Mouse (Mus musculus) layer of hippocampus, postnatal 25 days (tissue): ENCODE data around the gene Fam213b. TPM values are rescaled to one million over a fixed set of nuclear protein-coding genes. Genes with fewer than 3 reads are reported as not detected.

Experiments used
- DNase-seq, 2 experiments: peaks; one replicate each; pipeline ENCODE4 v3.0.0; 2022; ENCODE audit warnings: mixed read lengths in 2 of 2, low spot score in 1 of 2; ENCODE audit errors: extremely low spot score in 1 of 2
- total RNA-seq, 2 experiments: library from RNA; stranded (reverse); gene quantifications; 2 replicates each; pipeline ENCODE4 v1.2.3; 2021

The Fam213b gene
- total RNA-seq, result 10 to 100 TPM; 40.9 to 51.7 TPM

DNA sequence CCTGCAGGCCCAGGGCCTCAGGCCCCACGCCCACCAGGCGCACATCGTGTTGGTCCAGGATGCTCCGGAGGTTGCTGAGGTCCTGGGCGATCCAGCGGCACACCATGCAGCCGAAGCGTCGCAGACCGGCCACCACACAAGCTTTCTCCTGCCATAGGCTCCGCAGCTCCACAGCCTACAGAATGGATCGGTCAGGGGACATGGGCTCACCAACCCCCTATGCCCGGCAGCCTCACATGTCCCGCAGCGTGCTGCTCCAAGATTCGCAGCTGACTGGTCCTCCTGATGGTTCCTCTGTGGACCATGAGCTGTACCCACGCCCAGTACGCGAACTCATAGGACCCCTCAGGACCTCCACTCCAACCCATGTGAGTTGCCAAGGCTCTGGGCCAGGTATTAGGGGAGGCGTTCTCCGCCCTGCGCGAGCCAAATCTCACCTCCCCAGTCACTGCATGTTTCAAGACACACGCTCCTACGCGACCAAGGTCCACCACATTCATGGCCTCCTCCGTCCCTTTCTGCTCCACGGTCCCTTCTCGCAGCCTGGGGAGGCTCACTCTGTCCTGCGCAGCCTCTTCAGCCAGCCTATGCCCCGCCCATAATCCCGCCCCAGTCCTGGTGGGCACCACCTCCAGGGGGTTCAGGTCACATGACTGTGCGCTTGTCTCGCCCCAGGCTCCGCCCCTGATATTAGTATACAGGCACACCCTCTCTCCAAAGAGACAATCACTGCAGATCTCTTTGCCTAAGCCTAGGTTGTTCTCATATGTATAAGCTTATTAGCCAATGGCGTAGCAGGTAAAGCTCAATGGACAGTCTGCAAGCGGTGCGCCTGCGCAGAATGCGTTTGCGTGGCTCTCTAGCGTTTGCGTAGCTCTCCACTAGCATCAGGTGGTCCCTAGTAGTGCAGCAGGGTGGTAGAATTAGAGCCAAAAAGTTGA is at the start of gene Fam213b:
TSS of gene Fam213b (minus strand) at position 630 of the 941 bp plus-strand sequence.
- peak; percentile 40 to 49 for DNase-seq

DNA sequence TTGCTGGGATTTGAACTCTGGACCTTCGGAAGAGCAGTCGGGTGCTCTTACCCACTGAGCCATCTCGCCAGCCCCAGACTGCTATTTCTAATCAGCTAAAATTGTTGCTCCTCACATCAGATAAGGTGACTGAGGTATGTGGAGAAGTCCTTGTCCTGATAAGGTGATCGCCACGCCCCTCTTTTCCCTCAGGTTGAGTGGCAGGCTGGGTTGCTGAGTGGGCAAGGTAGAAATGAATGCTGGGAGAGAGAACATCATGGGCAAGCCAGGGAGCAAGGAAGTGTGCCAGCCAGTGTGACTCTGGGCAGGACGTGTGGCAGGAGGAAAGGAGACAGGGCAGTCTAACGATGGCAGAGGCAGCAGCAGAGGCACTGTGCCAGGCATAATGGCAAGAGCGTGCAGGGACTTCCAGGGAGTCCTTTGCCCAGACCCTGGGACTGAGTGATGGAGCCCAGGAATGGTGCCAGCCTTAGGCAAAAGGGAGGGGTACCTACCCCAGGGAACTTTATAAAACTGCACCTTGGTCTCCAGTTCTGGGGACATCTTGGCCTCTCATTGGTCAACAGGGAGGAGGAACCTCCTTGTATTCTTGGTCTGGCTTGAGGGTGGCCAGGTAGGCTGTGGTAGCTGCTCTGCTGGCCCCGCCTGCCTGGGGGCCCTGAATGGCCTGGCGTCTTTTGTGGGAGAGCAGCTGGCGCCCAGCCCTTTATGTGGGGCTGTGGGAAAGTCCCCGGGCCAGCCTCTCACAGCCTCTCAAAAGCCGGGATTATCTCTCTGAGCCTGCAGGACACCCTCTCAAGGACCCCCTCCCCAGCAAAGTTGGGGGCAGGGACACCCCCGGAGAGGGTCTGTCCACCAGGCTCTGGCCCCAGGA is 49.4 kb upstream of the Fam213b start:
- peak in 1 of 2 experiments; percentile 44 for DNase-seq

DNA sequence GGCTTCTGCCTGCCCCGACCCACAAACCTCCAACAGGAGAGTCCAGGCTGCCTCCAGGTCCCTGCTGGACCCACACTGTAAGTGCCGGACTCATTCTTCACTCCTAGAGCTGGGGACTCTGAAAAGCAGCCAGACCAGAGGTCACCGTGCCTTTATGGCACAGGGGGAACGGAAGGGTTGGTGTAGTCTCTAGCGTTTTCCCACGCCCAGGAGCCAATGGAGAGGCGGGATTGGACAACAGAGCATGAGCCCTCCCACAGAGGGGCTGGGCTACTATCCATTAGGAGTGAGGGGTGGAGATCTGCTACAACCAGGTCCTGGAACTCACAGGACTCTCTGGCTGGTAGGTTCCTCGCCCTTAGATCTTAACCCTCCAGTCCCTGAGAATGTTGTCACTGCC is 47.4 kb upstream of the Fam213b start:
- no peak for DNase-seq

DNA sequence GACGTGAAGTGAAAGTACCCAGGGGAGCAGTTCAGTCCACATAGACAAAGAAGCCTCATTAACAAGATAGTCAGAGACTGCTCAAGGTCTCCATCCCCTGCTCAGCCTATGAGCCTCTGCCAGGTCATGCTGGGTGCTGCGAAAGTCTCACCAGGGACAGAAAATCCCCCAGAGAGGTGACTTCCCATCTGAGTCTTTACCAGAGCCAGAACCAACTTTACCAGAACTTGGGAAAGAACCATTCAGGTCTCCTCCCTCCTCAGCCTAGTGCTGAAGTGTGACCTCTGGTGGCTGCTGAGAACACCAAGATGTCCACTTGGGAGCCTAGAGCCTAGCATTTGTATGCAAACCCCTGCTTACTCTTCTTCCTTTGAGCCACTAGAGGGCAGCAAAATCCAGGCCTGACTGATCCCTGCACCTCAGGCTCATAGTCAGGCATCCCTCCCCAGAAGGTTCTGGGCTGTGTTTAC is 45.2 kb upstream of the Fam213b start:
- peak in 1 of 2 experiments; percentile 57 for DNase-seq

DNA sequence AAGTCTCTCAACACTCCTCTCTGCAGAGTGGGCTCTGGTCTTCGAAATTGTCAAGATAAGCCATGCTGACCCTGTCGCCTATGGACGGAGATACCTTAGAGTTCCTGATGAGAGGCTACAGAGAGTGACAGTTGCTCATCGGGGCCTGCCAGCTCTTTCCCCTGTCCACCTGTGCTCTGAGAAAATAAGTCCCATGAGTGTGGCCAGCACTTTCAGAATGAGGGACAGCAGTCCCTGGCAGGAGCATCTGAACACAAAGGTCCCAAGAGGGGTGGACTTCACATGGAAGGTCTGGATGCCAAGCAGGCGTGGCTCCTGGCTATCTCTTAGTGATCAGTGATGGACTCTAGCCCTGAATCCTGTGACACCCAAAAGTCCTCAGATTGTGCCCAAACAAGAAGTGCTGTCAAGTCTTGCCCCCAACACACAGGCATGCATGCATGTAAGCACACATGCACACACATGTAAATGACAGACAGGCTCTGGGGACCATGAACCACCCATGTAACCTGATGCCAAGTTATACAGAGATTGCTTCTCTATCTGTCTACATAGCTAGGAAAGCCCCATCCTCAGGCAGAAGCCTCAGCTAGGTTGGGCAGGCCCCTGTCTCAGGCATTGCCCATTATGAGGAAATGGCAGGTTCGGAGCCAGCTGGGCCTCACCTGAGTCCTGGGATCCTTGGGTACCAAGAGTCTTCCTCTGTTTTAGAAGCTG is 44.5 kb upstream of the Fam213b start:
- DNase-seq, result no peak

DNA sequence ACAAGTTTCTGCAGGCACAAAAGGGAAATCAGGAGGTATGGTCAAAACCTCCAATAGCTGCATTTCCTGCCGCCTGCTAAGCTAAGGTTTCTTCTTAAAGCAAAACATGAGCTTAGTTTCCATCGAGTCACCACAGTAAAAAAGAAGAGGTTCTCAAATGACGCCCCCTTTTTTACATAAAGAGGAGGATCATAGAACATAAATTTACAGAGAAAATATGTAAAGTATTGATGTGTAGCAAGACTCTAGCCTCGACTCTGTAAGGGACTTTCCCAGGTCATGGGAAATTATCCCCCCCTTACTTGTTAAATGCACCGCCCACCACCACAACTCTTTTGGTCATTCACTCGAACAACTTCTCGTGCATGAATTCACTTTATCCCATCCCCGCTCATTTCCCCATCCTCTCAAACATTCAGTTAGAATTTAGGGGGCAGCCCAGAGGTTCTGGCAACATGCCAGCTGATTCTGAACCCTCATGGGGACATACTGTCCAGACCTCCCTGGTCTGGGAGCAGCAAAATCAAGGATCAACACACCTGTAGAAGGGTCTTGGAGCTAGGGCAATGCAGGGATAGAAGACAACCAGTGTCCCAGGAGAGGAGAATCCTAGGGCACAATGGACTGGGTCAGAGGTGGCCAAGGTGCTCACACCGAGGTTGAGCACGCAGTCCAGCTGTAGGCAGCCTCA is 43.8 kb upstream of the Fam213b start:
- DNase-seq, result no peak

DNA sequence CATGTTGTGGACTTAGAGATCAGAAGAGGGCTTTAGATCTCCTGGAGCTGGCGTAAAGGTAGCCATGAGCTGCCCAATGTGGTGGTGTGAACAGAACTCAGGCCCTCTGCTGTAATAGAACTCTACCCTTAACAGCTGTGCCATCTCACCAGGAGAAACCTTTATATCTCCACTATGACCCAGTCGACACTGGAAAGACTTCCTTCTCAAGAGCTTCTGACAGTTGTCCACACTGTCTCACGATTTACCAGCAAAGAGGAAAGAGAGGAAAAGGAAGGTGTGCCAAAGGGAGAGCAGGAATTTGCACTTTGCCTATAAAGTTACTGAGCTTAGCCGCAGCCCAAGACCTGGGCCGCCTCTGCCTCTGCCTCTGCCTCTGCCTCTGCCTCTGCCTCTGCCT is 42.9 kb upstream of the Fam213b start:
- DNase-seq, result no peak

DNA sequence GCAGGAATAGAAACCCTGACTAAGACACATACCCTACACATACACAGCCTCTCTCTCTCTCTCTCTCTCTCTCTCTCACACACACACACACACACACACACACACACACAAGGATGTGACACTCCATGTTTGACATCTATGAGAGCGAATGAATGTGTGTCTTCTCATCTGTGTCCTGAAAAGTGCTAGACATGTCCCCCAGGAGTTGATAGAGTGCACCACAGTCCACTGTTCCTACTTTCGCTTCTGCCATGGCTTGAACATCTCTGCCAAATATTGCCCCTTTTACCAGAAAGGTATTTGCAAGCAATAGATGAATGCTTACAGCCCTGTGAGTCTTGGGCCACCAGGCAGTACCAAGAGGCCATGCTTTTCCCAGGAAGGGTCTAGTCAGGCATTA is 41.2 kb upstream of the Fam213b start:
- DNase-seq, result no peak

DNA sequence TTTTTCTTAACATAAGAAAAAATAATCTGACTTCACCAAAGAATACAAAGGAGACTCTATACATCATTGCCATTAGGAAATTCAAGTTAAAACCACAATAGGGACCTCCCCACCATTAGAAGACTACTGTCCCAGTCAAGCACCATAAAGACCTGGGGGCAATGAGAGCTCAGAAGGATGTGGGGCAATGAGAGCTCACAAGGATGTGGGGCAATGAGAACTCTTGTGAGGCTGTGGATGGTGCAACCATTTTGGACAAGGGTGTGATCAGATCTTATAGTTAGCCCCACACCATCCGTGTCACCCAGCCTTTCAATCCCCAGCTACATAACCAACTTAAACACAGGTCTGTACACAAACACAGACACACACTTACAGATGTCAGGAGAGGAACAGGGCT is 38.8 kb upstream of the Fam213b start:
- DNase-seq, result no peak

DNA sequence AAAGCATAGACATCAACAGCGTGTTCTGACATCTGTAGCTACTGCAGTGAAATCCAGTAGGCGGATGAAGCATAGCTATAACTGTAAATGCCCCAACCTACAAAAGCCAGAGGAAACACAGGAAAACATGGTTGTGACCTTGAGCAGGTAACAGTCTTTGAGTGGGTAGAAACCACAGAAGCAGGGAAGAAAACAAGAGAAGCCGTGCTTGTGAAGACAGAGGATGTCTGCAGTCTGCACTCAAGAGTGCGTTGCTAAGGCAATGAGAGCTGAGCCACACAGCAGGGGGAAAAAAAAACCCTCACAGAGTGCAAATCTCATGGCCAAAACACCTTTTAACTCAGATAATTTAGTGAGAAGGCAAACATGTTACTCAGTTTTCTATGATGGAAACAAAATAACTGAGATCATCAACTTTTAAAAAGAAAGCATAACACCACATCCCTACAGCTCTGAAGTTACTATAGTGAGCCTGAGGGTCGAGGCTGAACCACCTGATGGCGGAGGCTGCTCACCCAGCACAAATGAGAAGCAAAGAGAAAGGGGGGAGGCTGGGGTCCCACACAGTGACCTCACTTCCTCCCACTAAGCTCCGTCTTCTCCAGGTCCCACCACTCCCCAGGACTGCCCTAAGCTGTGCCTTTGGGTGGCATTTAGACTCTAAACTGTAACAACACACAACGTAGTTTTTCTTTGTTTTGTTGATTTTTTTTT is 37.8 kb upstream of the Fam213b start:
- DNase-seq, result no peak

DNA sequence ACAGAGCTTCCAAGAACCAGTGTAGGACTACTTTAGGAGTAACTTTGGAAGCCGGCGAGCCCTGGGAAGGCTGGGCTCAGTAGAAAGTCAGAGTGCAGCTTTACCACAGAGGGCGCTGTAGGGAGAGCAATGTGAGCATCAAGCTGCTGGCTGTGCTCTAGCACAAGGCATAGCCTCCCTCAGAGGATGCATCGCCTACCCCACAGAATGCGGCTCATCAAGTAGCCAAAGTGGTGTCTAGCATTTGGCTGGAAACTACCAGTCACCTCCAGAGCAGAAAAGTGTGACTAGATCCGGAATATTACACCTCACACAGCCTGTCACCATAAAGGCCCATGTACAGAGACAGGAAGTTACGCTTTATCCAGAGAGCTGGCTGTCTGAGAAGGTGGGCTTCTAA is 36.9 kb upstream of the Fam213b start:
- DNase-seq, result no peak

DNA sequence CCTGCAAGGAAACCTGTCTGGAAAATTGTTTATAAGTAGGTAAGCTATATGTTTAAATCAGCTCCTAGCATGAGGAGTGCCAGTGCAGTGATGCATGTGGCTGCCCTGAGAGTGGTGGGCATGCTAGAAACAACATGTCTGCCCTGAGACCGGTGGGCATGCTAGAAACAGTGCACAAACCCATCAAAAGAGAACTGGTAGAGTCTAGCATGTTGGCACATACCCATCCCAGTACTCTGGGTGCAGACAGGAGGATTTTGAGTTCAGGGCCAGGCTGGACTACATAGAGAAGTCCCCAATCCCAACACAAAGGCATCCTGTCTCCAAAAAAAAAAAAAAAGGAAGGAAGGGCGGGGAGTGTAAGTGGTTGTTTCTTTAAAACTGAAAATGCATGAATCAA is 35.9 kb upstream of the Fam213b start:
- no peak for DNase-seq

DNA sequence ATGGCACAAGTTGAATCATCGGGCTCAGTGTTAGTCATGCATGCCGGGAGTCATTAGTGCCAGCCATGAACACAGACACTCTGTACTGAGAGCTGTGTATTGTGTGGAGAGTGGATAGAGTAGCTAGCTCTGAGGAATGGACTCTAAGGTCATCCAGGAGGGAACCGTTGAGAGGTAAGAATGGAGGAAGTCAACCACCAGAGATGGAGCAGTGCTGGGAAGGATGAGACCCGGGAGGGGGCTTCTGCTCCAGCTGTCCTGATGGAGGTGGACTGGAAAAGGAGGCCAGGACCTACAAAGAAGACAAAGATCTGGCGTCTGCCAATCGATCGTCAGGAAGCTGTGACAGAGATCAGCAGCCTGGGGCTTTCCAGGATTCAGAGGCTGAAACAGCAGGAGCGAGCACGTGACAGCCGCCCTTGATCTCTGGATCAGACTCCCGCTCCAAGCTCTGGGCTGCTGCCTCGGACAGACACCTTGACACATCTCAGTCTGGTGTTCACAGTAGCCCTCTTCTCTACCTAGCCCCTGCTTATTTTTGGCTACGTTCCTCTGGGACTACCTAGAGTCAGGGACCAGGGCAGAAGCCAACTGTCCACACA is 34.5 kb upstream of the Fam213b start:
- DNase-seq, result no peak

DNA sequence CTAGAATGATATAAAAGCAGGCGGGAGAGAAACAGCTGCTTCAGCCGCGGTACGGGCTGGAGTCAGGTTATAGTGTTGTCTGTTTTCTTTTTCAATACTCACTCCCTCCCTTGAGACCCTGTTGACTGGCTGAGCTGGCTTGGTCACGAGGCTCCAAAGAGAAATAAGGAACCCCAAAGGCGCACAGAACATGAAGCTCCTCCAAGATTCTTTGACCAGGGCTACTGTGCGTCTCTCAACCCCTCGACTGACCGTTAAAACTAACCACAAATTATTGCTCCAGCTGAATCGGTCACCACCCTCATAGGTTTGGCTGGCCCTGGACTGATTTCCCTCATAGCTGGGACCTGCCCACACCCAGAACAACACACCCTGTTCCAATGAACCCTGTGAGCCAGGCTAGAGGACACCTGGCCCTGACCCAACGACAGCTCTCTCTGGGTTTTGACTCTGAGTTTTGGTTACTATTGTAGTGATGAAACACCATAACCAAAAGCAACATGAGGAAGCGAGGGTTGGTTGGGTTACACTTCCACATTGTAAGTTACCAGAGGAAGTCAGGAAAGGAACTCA is 30.2 kb upstream of the Fam213b start:
- no peak for DNase-seq

DNA sequence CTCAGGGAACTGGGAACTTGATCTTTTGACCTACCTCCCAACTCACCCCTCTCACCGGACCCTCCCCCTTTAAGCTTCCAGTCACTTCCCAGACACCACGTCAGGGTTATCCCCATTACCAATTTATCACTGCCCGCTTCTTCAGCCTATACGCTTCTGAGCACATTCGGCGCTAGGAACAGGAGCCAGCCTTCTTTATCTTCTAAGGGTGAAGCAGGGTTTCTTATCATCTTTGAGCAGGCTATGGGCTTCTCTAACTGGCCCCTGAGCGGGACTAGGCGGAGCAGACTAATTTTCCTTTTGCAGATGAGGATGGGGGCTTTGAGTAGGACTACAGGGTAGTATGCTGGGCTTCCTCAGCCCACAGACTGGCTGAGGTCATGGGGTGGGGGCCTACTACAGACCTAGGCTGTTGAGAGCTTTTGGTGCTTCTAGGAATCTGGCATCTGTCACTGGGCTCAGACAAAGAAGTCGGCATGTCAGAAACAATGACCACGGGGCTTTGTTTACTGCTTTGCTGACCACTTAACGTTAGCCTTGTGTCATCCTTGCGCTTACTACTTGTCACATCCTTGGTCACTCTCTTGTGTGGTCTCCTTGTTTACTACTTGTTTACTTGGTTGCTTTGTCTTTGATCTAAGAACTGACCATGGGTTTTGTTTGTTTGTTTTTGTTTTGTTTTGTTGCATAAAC is 29.6 kb upstream of the Fam213b start, which contains the start of gene Tnfrsf14:
TSS of gene Tnfrsf14 (minus strand) at position 169 of the 693 bp plus-strand sequence.
- no peak for DNase-seq

DNA sequence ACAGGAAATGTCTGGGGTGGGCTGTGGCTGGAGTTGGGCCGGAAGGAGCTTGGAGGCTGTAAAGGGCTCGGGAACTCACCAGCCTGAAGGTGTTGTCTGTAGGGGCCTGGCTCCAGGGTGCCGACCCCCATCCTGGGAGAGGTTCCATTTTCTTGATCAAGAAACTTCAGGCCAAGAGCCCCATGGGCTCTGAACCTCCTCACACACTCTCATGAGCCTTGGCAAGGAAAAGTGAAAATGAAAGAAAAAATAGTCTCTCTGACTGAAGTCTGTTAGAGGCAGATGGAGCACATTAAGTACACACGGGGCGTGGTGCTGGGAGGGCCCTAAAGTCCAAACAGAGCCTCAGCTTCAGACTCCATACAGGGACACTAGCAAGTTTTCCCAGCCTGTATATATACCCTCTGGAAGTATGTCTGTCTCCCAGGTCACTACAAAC is 29.0 kb upstream of the Fam213b start:
- no peak for DNase-seq

DNA sequence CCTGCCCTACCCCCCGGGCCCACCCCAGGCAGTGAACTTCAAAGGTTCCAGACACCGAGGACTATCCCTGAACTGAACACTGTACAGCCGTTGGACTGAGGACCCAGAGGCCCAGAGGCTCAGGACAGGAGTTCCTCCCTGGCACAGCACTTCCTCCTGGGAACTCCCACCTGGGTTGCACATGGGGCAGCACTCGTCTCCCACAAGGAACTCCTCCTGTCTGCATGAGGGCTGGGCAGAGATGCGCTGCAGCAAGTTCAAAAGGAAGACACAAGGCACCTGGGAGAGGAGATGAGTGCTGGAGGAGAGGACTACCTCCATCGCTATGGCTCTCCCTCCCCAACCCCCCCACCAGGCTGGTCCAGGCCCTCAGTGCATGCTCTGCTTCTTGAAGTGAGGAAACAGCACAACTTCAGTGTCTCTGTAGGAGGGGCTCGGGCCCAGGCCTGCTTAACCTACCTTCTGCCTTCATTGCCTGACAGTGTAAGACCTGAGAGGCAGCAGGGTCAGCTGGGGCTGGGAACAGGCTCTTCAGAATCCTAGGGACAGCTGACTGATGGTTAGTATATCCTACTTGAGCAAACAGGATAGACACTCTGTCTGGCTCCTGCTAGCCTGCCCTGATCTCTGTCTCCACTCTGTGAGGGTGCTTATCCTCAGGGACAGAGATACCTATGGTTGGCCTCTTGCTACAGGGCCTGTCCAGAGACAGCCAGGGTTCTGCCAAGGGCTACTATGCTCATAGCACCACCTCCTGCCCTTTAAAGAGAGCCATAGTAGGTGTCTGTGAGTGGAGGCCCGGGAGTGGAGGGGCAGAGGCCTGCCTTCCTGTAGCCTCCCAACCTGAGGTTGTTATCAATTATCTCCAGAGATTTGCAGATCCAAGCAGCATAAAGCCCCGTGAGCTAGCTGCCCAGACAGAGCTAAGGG is 28.3 kb upstream of the Fam213b start:
- no peak for DNase-seq
